Mouse (Mus musculus) bone marrow, adult 2 months (tissue): ENCODE results near the gene Cd44. TPM values are rescaled to one million over a fixed set of nuclear protein-coding genes. Genes with fewer than 3 reads are reported as not detected.

Experiments
- H3K27ac ChIP-seq: fragments of 200-500 bp; 2 replicates; pipeline ENCODE4 v1.5.1; 2012; ENCODE audit warnings: low read depth, mild to moderate bottlenecking, control low read depth, inconsistent platforms, low read length; ENCODE audit not compliant: control insufficient read depth, poor library complexity, insufficient read depth
- H3K4me1 ChIP-seq: fragments of 200-500 bp; 2 replicates; pipeline ENCODE4 v1.6.1; 2011; ENCODE audit warnings: low read length; ENCODE audit not compliant: control insufficient read depth, insufficient read depth
- H3K4me3 ChIP-seq: fragments of 200-500 bp; replicated peaks from 2 replicates; pipeline ENCODE3; 2011; ENCODE audit warnings: mild to moderate bottlenecking, low read depth, low read length, control low read depth; ENCODE audit not compliant: control insufficient read depth
- CTCF ChIP-seq: fragments of 200-500 bp; IDR thresholded peaks from 2 replicates; pipeline ENCODE4 v1.5.1; 2011; ENCODE audit warnings: low read length, control low read depth; ENCODE audit not compliant: control insufficient read depth, insufficient read depth
- POLR2A ChIP-seq: fragments of 200-500 bp; IDR thresholded peaks from 2 replicates; pipeline ENCODE4 v1.6.1; 2011; ENCODE audit warnings: low read depth, mild to moderate bottlenecking, control low read depth, low read length, borderline replicate concordance; ENCODE audit not compliant: control insufficient read depth
- WGBS: fragments of 180-500 bp; shearing (Covaris S2); methylation state at CpG from one replicate; pipeline ENCODE4 v1.1.7; 2018; 5-methylcytosine and 5-hydroxymethylcytosine counted together
- polyA plus RNA-seq: library from polyadenylated mRNA; stranded (reverse); fragments of >200 nt; gene quantifications from 2 replicates; pipeline ENCODE4 v1.2.4, GENCODE M21; 2011; ENCODE audit warnings: low replicate concordance; ENCODE audit not compliant: missing spikeins, insufficient read depth, insufficient read length

The Cd44 gene
- 16.4 and 39.6 TPM in 2 replicates for polyA plus RNA-seq

DNA sequence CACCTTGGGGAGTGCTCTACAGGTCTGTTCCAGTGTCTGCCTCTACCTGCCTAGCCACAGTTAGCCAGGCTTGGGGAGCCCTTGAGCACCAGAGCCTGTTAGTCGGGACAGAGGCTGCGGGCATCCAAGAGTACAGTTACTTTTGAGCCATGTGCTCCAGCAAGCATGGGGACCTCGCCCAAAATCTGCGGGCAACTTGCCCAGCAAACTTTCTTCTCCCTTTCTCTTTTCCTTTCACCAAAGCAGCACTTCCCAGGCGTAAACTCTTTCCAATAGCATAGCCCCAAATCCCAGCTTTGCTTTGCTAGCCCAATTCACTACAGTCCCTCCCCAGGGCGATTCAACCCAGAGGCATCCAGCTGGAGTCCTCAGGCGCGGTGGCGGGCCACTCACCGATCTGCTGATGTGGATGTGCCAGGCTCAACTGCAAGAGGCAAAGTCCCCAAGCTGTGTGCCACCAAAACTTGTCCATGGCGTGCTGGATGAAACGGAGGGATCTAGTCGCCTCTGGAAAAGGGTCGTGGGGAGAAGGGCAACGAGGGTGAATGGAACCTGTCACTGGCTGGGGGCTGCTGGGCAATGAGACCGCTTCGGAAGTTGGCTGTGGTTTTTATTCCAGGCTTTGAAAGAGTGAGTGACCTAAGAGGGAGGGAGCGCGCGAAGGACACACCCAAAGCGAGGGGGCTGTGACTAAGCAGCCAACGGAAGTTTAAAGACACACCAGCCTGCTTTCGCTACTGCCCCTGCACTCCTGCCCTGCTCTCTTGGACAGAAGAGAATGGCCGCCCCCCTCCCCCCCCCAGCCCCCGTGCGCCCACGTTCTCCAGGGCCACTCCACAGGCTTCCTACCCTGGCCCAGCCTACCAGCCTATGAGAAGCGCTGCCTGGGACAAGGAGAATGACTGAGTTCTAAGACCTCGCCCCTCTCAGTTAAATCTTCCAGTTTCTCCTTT lies at the start of gene Cd44:
Gene Cd44 (minus strand): TSS at position 791 of the 953 bp plus-strand sequence.
- WGBS = under 1% methylated on average over 29 of the region's 29 CpGs
- Histone ChIP-seq H3K27ac (peak within 1 kb of the TSS; percentile 85), H3K4me3 (peak within 1 kb of the TSS; percentile 89), H3K4me1 (peaks cover 3% of the 10 kb centered on the region; the same call in 1 of the 2 replicates)
- TF ChIP-seq POLR2A (peak; percentile 66; the same call in 1 of the 2 replicates), CTCF (no peak)

DNA sequence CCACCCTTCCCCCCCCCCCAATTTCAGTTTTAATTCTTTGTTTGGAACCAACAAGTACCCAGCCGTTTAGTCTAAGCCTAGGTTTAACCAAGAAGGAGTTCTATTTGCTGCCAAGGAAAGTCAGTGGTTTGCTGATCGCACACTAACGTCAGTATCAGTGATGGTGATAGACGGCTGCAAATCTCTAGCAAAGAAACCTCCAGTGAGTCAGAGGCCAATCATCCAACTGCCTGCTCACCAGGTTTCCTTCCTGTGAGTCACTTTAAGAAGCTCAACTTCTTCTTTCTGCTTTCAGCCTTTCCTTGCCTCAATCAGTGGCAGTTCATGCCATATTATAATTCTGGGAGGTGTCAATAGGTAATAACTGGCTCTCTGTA lies 47.0 kb upstream of the Cd44 start:
- Histone ChIP-seq H3K4me1 (peaks cover 5% of the 10 kb centered on the region), H3K4me3 (no peak overlapping the region), H3K27ac (no peak overlapping the region)
- TF ChIP-seq POLR2A (no peak), CTCF (no peak)
- WGBS = 3% methylated on average over 4 of the region's 4 CpGs

DNA sequence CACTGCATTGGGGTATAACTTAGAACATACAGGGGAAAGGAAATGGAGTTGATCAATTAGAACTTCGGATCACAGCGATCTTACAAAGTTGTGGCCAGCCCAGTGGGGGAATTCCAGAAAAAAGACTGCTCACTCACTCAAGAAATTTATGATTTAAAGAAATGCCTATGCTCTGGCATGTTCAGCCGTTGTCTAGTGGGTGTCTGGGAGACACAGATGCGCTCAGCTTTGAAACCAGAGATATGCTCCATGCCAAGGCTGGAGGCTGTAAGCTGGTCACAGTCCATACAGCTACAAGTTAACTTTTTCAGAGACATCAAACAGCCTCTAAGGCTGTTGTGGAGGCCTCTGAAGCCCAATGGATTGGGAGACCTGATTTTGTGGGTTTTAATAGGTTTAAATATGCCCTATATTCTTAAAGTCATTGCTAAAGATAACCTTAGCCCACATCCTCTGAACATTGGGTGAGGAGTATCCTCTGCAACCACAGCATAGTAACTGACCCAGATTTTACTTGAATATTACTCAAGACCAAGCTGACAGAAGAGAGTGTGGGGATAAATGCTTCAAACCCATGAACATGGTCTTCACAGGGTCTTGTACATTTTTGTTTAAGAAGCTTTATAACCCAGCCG lies 46.5 kb upstream of the Cd44 start:
- 44% methylated on average over 5 of the region's 5 CpGs for WGBS
- TF ChIP-seq POLR2A (no peak), CTCF (no peak)
- Histone ChIP-seq H3K27ac (no peak overlapping the region), H3K4me3 (no peak overlapping the region), H3K4me1 (peaks cover 5% of the 10 kb centered on the region)

DNA sequence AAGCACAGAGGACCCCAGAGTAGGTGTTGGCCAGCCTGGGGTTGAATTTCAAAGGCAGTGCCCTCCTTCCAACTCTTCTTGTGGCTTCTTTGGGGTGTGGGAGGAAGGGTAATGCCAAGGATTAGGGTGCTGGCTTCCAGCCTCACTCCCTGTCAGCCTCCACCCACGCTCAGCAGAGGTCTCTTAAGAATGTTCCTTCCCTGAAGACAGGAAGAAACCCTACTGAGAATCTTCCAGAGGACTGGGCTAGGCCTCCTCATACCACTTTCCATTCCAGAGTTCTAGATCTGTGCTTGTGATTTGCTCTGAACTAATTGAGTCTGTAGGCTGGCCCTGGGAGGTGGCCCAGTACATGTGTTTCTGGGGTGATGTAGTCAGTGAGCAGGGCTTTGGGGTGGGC lies 43.6 kb upstream of the Cd44 start:
- TF ChIP-seq CTCF = no peak
- TF ChIP-seq POLR2A = no peak
- 62% methylated on average over 1 of the region's 1 CpGs for WGBS
- Histone ChIP-seq H3K4me3 (no peak overlapping the region), H3K4me1 (peaks cover 5% of the 10 kb centered on the region), H3K27ac (no peak overlapping the region; the same call in 1 of the 2 replicates)

DNA sequence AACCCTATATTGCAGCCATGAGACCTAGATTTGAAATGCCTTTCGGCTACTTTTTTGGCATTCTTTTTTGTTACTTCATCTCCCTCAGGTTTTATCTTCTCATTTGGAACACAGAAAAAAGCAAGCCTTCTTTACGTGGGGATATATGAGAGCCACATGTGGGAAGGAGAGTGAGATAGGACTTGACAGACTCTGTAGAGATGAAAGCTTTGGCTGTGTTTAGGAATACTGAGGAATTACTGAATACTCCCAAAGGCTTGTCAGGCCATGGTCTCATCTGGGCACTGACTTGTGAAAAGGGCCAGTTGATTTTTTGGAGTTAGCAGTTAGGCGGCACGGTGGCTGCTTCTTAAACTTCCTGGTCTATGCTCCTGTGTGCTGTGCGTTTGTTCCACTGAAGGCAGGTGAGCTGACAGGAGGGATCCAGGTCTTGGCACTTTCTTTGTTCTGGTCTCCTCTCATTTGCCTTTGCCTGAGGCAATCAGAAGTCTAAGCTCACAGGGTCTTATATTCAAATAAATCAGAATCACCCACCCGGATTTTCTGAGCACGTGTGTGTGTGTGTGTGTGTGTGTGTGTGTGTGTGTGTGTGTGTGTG lies 43.0 kb upstream of the Cd44 start:
- TF ChIP-seq POLR2A (no peak), CTCF (no peak)
- peaks cover 5% of the 10 kb centered on the region for H3K4me1 ChIP-seq
- 33% methylated on average over 7 of the region's 7 CpGs for WGBS
- H3K27ac ChIP-seq = peak overlapping the region; percentile 53
- H3K4me3 ChIP-seq = no peak overlapping the region

DNA sequence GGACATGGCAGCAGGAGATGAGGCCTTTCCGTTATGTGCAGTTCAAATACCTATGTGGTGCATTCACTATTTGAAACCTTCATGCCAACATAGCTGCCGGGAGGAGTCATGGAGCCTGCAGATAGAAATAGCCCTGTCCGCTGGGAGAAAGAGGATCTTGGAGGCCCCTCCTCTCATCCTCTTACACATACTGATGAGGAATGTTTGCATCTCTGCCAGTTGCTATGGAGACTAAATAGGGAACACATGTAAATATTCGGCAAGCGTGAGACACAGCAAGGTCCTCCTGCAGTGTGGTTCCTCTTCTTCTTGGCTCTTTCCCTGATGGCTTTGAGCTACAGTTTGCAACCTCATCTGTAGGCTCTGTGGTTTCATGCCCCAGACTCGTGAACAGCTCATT lies 42.5 kb upstream of the Cd44 start:
- H3K4me1 ChIP-seq = peaks cover 4% of the 10 kb centered on the region
- H3K27ac ChIP-seq = no peak overlapping the region
- no peak for TF ChIP-seq POLR2A
- TF ChIP-seq CTCF = no peak
- 11% methylated on average over 6 of the region's 6 CpGs for WGBS
- H3K4me3 ChIP-seq = no peak overlapping the region

DNA sequence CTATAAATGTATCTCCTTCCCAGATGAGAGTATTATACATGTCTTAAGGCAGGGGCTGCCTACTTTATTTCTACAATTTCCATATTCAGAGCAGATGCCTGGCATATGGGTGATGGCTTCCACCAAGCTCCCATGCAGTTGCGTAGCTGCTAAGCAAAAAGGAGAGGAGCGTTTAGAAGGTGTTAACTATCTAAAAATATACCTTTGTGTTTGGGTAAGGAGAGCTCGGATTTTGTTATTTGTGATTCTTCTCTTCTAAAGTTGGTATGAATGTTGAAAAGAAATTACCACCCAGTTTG lies 41.3 kb upstream of the Cd44 start:
- H3K4me1 ChIP-seq = peaks cover 2% of the 10 kb centered on the region; the same call in 1 of the 2 replicates
- TF ChIP-seq POLR2A (no peak), CTCF (no peak)
- no peak overlapping the region for H3K27ac ChIP-seq
- no peak overlapping the region for H3K4me3 ChIP-seq
- 87% methylated on average over 3 of the region's 3 CpGs for WGBS
